Mouse (Mus musculus): ENCODE results near the gene Rev1. TPM values are rescaled to one million over a fixed set of nuclear protein-coding genes. Genes with fewer than 3 reads are reported as not detected.
A peak's percentile ranks its signal among the peaks of the same experiment; 100 is the strongest.

The Rev1 gene
- total and polyA plus RNA-seq, 3 experiments = 28.9 to 31.0 TPM; not detected in 1

- no peaks in the 10 kb centered on the region for H3K9me3 ChIP-seq (replicated peaks; ENCODE audit: insufficient read depth, low read length)
- no peaks in the 10 kb centered on the region for H3K27me3 ChIP-seq (ENCODE audit: control insufficient read depth in 1 of 2, insufficient read depth in 2 of 2, low read length in 2 of 2)
- H3K9ac ChIP-seq (ENCODE audit: control insufficient read depth, low read depth, low read length, poor library complexity, severe bottlenecking) = no peak overlapping the region
- TF ChIP-seq RCOR1 (IDR thresholded peaks at IDR 0.05; ENCODE audit: low read depth, low read length) (no peak), MYB (IDR thresholded peaks at IDR 0.05; ENCODE audit: low read depth, low read length) (no peak), E2F4 (IDR thresholded peaks at IDR 0.05; ENCODE audit: borderline replicate concordance, low read depth, low read length) (no peak), SMC3 (IDR thresholded peaks at IDR 0.05; ENCODE audit: low read depth, low read length) (no peak), RAD21 (IDR thresholded peaks at IDR 0.05; ENCODE audit: low read depth, low read length) (no peak), EP300 (IDR thresholded peaks at IDR 0.05; ENCODE audit: low read depth in 1 of 2, low read length in 2 of 2) (peak in 1 of 2 experiments; percentile 54; a peak in 2 of 4 replicates), ETS1 (IDR thresholded peaks at IDR 0.05; ENCODE audit: low read depth, low read length) (peak; percentile 79), MYC (IDR thresholded peaks at IDR 0.05; ENCODE audit: low read depth, low read length) (peak; percentile 49; the same call in 1 of the 2 replicates), ZKSCAN1 (IDR thresholded peaks at IDR 0.05; ENCODE audit: low read depth, low read length) (no peak), MXI1 (IDR thresholded peaks at IDR 0.05; ENCODE audit: low read depth, low read length) (peak; percentile 54; the same call in 1 of the 2 replicates), MAZ (IDR thresholded peaks at IDR 0.05; ENCODE audit: low read depth, low read length) (no peak), JUND (IDR thresholded peaks at IDR 0.05; ENCODE audit: low read depth, low read length) (peak; percentile 69), GATA1 (IDR thresholded peaks at IDR 0.05; ENCODE audit: low read depth, low read length) (peak; percentile 66), SIN3A (IDR thresholded peaks at IDR 0.05; ENCODE audit: low read length) (peak; percentile 38; the same call in 1 of the 2 replicates)
- no peak overlapping the region for H3K4me3 ChIP-seq (ENCODE audit: control insufficient read depth in 1 of 2, insufficient read depth in 1 of 2, low read depth in 2 of 2, low read length in 2 of 2)
- peak; percentile 53 for DNase-seq (ENCODE audit: low read depth, low spot score)
- no peak overlapping the region; the same call in 1 of the 2 replicates for H3K27ac ChIP-seq (ENCODE audit: control insufficient read depth, low read depth, low read length)
- H3K79me2 ChIP-seq (ENCODE audit: control insufficient read depth, insufficient read depth, low read length, poor library complexity) = peaks cover 65% of the 10 kb centered on the region
- peaks cover 4 to 47% of the 10 kb centered on the region in 2 experiments; a peak in 3 of 4 replicates for H3K36me3 ChIP-seq (ENCODE audit: control insufficient read depth in 1 of 2, insufficient read depth in 2 of 2, low read length in 2 of 2)
- H3K4me1 ChIP-seq (ENCODE audit: control insufficient read depth in 1 of 2, insufficient read depth in 2 of 2, low read length in 2 of 2) = peaks cover 29 to 36% of the 10 kb centered on the region in 2 experiments
Measured at GRCm38 (mm10) chr1:38012509-38012908, 117.1 kb downstream of the Rev1 start.

GRCm38 (mm10) chr1:38012104-38012503 lies 117.5 kb downstream of the Rev1 start:
- Histone ChIP-seq H3K79me2 (ENCODE audit: control insufficient read depth, insufficient read depth, low read length, poor library complexity) (peaks cover 68% of the 10 kb centered on the region), H3K27me3 (ENCODE audit: control insufficient read depth in 1 of 2, insufficient read depth in 2 of 2, low read length in 2 of 2) (no peaks in the 10 kb centered on the region), H3K36me3 (ENCODE audit: control insufficient read depth in 1 of 2, insufficient read depth in 2 of 2, low read length in 2 of 2) (peaks cover 3 to 48% of the 10 kb centered on the region in 2 experiments; a peak in 3 of 4 replicates), H3K27ac (ENCODE audit: control insufficient read depth, low read depth, low read length) (peak overlapping the region; percentile 31), H3K9ac (ENCODE audit: control insufficient read depth, low read depth, low read length, poor library complexity, severe bottlenecking) (no peak overlapping the region), H3K4me3 (ENCODE audit: control insufficient read depth in 1 of 2, insufficient read depth in 1 of 2, low read depth in 2 of 2, low read length in 2 of 2) (no peak overlapping the region), H3K4me1 (ENCODE audit: control insufficient read depth in 1 of 2, insufficient read depth in 2 of 2, low read length in 2 of 2) (peaks cover 29 to 36% of the 10 kb centered on the region in 2 experiments), H3K9me3 (replicated peaks; ENCODE audit: insufficient read depth, low read length) (no peaks in the 10 kb centered on the region)
- no peak for TF ChIP-seq TCF12 (IDR thresholded peaks at IDR 0.05; ENCODE audit: low read depth, low read length)
- no peak for TF ChIP-seq SMC3 (IDR thresholded peaks at IDR 0.05; ENCODE audit: low read depth, low read length)
- no peak for TF ChIP-seq CTCF (IDR thresholded peaks at IDR 0.05 in 2 of 3, conservative IDR thresholded peaks at IDR 0.05 in 1 of 3; ENCODE audit: control insufficient read depth in 1 of 3, insufficient read depth in 1 of 3, low read depth in 2 of 3, low read length in 3 of 3, poor library complexity in 1 of 3, severe bottlenecking in 1 of 3)
- TF ChIP-seq ZKSCAN1 (IDR thresholded peaks at IDR 0.05; ENCODE audit: low read depth, low read length) = no peak
- no peak for TF ChIP-seq ZC3H11A (IDR thresholded peaks at IDR 0.05; ENCODE audit: low read depth, low read length)
- no peak for TF ChIP-seq TAL1 (IDR thresholded peaks at IDR 0.05; ENCODE audit: low read length)
- no peak for TF ChIP-seq RCOR1 (IDR thresholded peaks at IDR 0.05; ENCODE audit: low read depth, low read length)
- TF ChIP-seq EP300 (IDR thresholded peaks at IDR 0.05; ENCODE audit: low read depth in 1 of 2, low read length in 2 of 2) = no peak
- no peak for TF ChIP-seq TBP (IDR thresholded peaks at IDR 0.05; ENCODE audit: low read depth, low read length)
- DNase-seq (ENCODE audit: low read depth, low spot score) = peak; percentile 46
